21 mouse cellular contexts compared by ENCODE assay signal in the genomic region with DNA sequence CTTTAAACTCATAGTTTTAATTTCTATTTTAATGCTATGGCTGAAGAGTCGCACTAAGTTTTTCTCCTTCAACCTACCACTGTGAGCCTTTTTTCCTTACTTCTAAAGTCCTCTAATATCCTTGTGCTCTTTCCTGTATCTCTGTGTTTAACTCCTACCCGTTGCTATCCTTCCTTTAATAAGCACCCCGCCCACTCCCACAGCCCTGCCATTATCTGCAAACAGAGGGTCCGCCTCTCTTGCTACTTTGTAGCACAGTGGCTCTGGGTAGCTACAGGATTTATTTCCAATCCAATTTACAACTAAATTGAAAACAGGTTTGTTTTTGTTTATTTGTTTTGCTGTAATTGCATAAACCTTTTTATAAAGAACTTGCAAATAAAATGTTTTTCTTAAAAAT.
"Had no signal": no experiment of that assay in that cellular context is flagged by ENCODE, and none has a peak within 500 bp of the region (broad histone marks: within the 10 kb centered on the region; RNA-seq: fewer than 3 reads in every experiment).

No protein-coding gene starts in this region.

- H3K9me3 ChIP-seq: liver, embryonic 15.5 days; lung, embryonic 15.5 days; megakaryocyte, embryonic 14.5 days; midbrain, embryonic 13.5 days; midbrain, embryonic 15.5 days; neural tube, embryonic 12.5 days; stomach, embryonic 15.5 days had no signal

- H3K4me3 ChIP-seq: liver, embryonic 15.5 days; lung, embryonic 15.5 days; megakaryocyte, embryonic 14.5 days; midbrain, embryonic 13.5 days; midbrain, embryonic 15.5 days; neural tube, embryonic 12.5 days; stomach, embryonic 15.5 days had no signal

- H3K9ac ChIP-seq: liver, embryonic 15.5 days; liver, postnatal 0 days; lung, embryonic 15.5 days; midbrain, embryonic 13.5 days; midbrain, embryonic 15.5 days; neural tube, embryonic 12.5 days; stomach, embryonic 15.5 days had no signal

- DNase-seq: liver, postnatal 0 days; lung, adult 2 months; lung, postnatal 14 days; lung, postnatal 36 days; retina, postnatal 1 day; right cerebral cortex, adult 18-20 months; right cerebral cortex, postnatal 25 days; thymus, adult 2 months; thymus, postnatal 25 days; thymus, postnatal 4 days had no signal

- H3K4me2 ChIP-seq: liver, embryonic 15.5 days; lung, embryonic 15.5 days; midbrain, embryonic 11.5 days; midbrain, embryonic 13.5 days; midbrain, embryonic 15.5 days; neural tube, embryonic 12.5 days; stomach, embryonic 15.5 days had no signal

- H3K4me1 ChIP-seq: lung, embryonic 15.5 days; midbrain, embryonic 13.5 days; midbrain, embryonic 15.5 days; neural tube, embryonic 12.5 days; stomach, embryonic 15.5 days had no signal

- H3K27me3 ChIP-seq: liver, embryonic 15.5 days; lung, embryonic 15.5 days; megakaryocyte, embryonic 14.5 days; midbrain, embryonic 13.5 days; midbrain, embryonic 15.5 days; neural tube, embryonic 12.5 days; stomach, embryonic 15.5 days had no signal

- H3K36me3 ChIP-seq: lung, embryonic 15.5 days; midbrain, embryonic 15.5 days; neural tube, embryonic 12.5 days; stomach, embryonic 15.5 days had no signal

- H3K27ac ChIP-seq: liver, embryonic 15.5 days; lung, embryonic 15.5 days; macrophage; midbrain, embryonic 13.5 days; midbrain, embryonic 15.5 days; neural tube, embryonic 12.5 days; stomach, embryonic 15.5 days; stomach, postnatal 0 days had no signal

- ATAC-seq: liver, postnatal 0 days; lung, postnatal 0 days; midbrain, embryonic 13.5 days; midbrain, embryonic 15.5 days had no signal
